Mouse (Mus musculus): ENCODE data around the gene Adora3.

Gene Adora3

GRCm38 (mm10) chr3:105876022-105876421, 5.4 kb downstream of the Adora3 start:
- DNase-seq (ENCODE audit: low read depth, low spot score), result no peak

GRCm38 (mm10) chr3:105877252-105877803, 6.7 kb downstream of the Adora3 start:
- DNase-seq (ENCODE audit: low read depth, low spot score), result no peak

GRCm38 (mm10) chr3:105877919-105878318, 7.3 kb downstream of the Adora3 start:
- DNase-seq (ENCODE audit: low read depth, low spot score), result no peak

GRCm38 (mm10) chr3:105878751-105879150, 8.1 kb downstream of the Adora3 start:
- DNase-seq (ENCODE audit: low read depth, low spot score), result no peak

GRCm38 (mm10) chr3:105880419-105880818, 9.8 kb downstream of the Adora3 start:
- DNase-seq (ENCODE audit: low read depth, low spot score), result no peak

GRCm38 (mm10) chr3:105882105-105882504, 11.4 kb downstream of the Adora3 start:
- DNase-seq (ENCODE audit: low read depth, low spot score), result no peak

- no peak for DNase-seq (ENCODE audit: low read depth, low spot score)
Observed at GRCm38 (mm10) chr3:105883111-105883510, 12.5 kb downstream of the Adora3 start.

- DNase-seq (ENCODE audit: low read depth, low spot score), result no peak
Observed at GRCm38 (mm10) chr3:105888961-105889360, 18.3 kb downstream of the Adora3 start.

- no peak for DNase-seq (ENCODE audit: low read depth, low spot score)
Observed at GRCm38 (mm10) chr3:105890220-105890619, 19.6 kb downstream of the Adora3 start.

- no peak for DNase-seq (ENCODE audit: low read depth, low spot score)
Observed at GRCm38 (mm10) chr3:105891141-105891540, 20.5 kb downstream of the Adora3 start.

- DNase-seq (ENCODE audit: low read depth, low spot score), result no peak
Observed at GRCm38 (mm10) chr3:105891760-105892571, 21.3 kb downstream of the Adora3 start.

GRCm38 (mm10) chr3:105892572-105893495, 22.2 kb downstream of the Adora3 start:
- DNase-seq (ENCODE audit: low read depth, low spot score), result no peak

GRCm38 (mm10) chr3:105893941-105894391, 23.3 kb downstream of the Adora3 start:
- DNase-seq (ENCODE audit: low read depth, low spot score), result no peak

- DNase-seq (ENCODE audit: low read depth, low spot score), result no peak
Observed at GRCm38 (mm10) chr3:105894601-105895592, 24.2 kb downstream of the Adora3 start.

- no peak for DNase-seq (ENCODE audit: low read depth, low spot score)
Observed at GRCm38 (mm10) chr3:105896811-105897210, 26.2 kb downstream of the Adora3 start.

GRCm38 (mm10) chr3:105898325-105898724, 27.7 kb downstream of the Adora3 start:
- DNase-seq (ENCODE audit: low read depth, low spot score), result no peak

- no peak for DNase-seq (ENCODE audit: low read depth, low spot score)
Observed at GRCm38 (mm10) chr3:105898861-105899260, 28.2 kb downstream of the Adora3 start.

- DNase-seq (ENCODE audit: low read depth, low spot score), result peak; percentile 59
Observed at GRCm38 (mm10) chr3:105899394-105900147, 28.9 kb downstream of the Adora3 start.

GRCm38 (mm10) chr3:105900266-105900665, 29.6 kb downstream of the Adora3 start:
- DNase-seq (ENCODE audit: low read depth, low spot score), result no peak

GRCm38 (mm10) chr3:105900716-105901115, 30.1 kb downstream of the Adora3 start:
- no peak for DNase-seq (ENCODE audit: low read depth, low spot score)
